In genomic region chr1:172482518-172483360, GRCm38 (mm10) we compare ENCODE assay signal across 8 mouse cellular contexts. TPM values are rescaled to one million over a fixed set of nuclear protein-coding genes. Genes with fewer than 3 reads are reported as not detected.
DNase-seq lines count a peak whose midpoint lies in the region; ATAC-seq and TF ChIP-seq lines count a peak whose summit lies in the region.

No protein-coding gene starts in this region.

- peaks cover 16% of the 10 kb centered on the region for H3K36me3 ChIP-seq in forebrain, embryonic 14.5 days (ENCODE audit: control insufficient read depth, insufficient read depth, low read length)
- H3K36me3 ChIP-seq in neural tube, embryonic 13.5 days, result 0 out of 2 replicates have a peak, but pooled peaks cover 4% of the 10 kb centered on the region

- DNase-seq in left cerebral cortex, adult 2 months (ENCODE audit: extremely low spot score in 1 of 2, low spot score in 2 of 2), result no peak
- no peak for DNase-seq in left cerebral cortex, postnatal 25 days (ENCODE audit: low spot score in 2 of 2)
- peak; percentile 53 for DNase-seq in forebrain, embryonic 14.5 days (ENCODE audit: low spot score)
- peak; percentile 64 for DNase-seq in kidney, postnatal 14 days
- no peak for DNase-seq in natural killer cell, adult 2 months (ENCODE audit: low spot score in 2 of 2)
- no peak for DNase-seq in left cerebral cortex, postnatal 36 days (ENCODE audit: low spot score in 2 of 2)

- no peaks in the 10 kb centered on the region for H3K9me3 ChIP-seq in forebrain, embryonic 14.5 days (replicated peaks; ENCODE audit: control insufficient read depth, low read length)
- no peaks in the 10 kb centered on the region for H3K9me3 ChIP-seq in neural tube, embryonic 13.5 days

- intact Hi-C loops in left cerebral cortex, adult 2 months (cut with DNase I), result no loop called here
- intact Hi-C loops in left cerebral cortex, postnatal 25 days (cut with DNase I), result no loop called here
- intact Hi-C loops in left cerebral cortex, postnatal 36 days (cut with DNase I), result no loop called here

- 1% methylated on average over 12 of the region's 12 CpGs for WGBS in forebrain, embryonic 14.5 days
- WGBS in neural tube, embryonic 13.5 days, result 2% methylated on average over 12 of the region's 12 CpGs

- ATAC-seq in forebrain, embryonic 14.5 days, result peak; percentile 6
- ATAC-seq in neural tube, embryonic 13.5 days (ENCODE audit: low read depth), result peak; percentile 19
- no peak for ATAC-seq in inflammation-experienced regulatory T-cells, adult 6 months

- peak overlapping the region; percentile 82 for H3K4me2 ChIP-seq in forebrain, embryonic 14.5 days (ENCODE audit: low read length)
- peak overlapping the region; percentile 80 for H3K4me2 ChIP-seq in neural tube, embryonic 13.5 days

- no peak for TF ChIP-seq CTCF in left cerebral cortex, adult 2 months (IDR thresholded peaks at IDR 0.05)

- H3K27me3 ChIP-seq in forebrain, embryonic 14.5 days (replicated peaks; ENCODE audit: control insufficient read depth, insufficient read depth, low read length), result no peaks in the 10 kb centered on the region
- H3K27me3 ChIP-seq in neural tube, embryonic 13.5 days, result peaks cover 4% of the 10 kb centered on the region; the same call in 1 of the 2 replicates

- H3K4me3 ChIP-seq in left cerebral cortex, adult 2 months, result peak overlapping the region; percentile 56
- H3K4me3 ChIP-seq in forebrain, embryonic 14.5 days (ENCODE audit: low read depth, low read length), result peak overlapping the region; percentile 73
- H3K4me3 ChIP-seq in neural tube, embryonic 13.5 days, result peak overlapping the region; percentile 57

- H3K27ac ChIP-seq in left cerebral cortex, adult 2 months, result no peak overlapping the region
- peak overlapping the region; percentile 71 for H3K27ac ChIP-seq in forebrain, embryonic 14.5 days (ENCODE audit: low read depth, low read length)
- H3K27ac ChIP-seq in neural tube, embryonic 13.5 days (replicated peaks), result peak overlapping the region; percentile 74

- H3K9ac ChIP-seq in forebrain, embryonic 14.5 days (ENCODE audit: low read length), result peak overlapping the region; percentile 79
- H3K9ac ChIP-seq in neural tube, embryonic 13.5 days, result peak overlapping the region; percentile 78

- peaks cover 47% of the 10 kb centered on the region for H3K4me1 ChIP-seq in forebrain, embryonic 14.5 days (ENCODE audit: control insufficient read depth, insufficient read depth, low read length)
- peaks cover 60% of the 10 kb centered on the region for H3K4me1 ChIP-seq in neural tube, embryonic 13.5 days (replicated peaks)

RNA-seq across cellular contexts. Expression of gene Igsf9, which starts 1.2 kb away (rescaled TPM):
- total RNA-seq in left cerebral cortex, adult 2 months (2021), result 10 to 100 TPM; 12.5 to 12.8 TPM
- 10 to 100 TPM in 1 of 2 experiments, 1 to 10 TPM in 1; 8.7 to 11.1 TPM for total RNA-seq in left cerebral cortex, postnatal 25 days (2021)
- 23.5 and 37.8 TPM in 2 replicates for polyA plus RNA-seq in forebrain, embryonic 14.5 days (2014; fragmentation: Nextera tagmentation; extraction: Ambion mirVana)
- 62.6 and 65.9 TPM in 2 replicates for polyA plus RNA-seq in neural tube, embryonic 13.5 days (2015; fragmentation: Nextera tagmentation; extraction: Ambion mirVana)
- polyA plus RNA-seq in inflammation-experienced regulatory T-cells, adult 6 months (2017; shearing (Covaris generic)), result 1 to 10 TPM in 1 of 3 experiments, under 1 TPM in 1, not detected in 1; 0.50 to 1.4 TPM
- 10 to 100 TPM in 1 of 2 experiments, 1 to 10 TPM in 1; 8.4 to 11.2 TPM for total RNA-seq in left cerebral cortex, postnatal 36 days (2021)

RNA-seq across cellular contexts. Expression of gene Slamf9, which starts 7.6 kb away (rescaled TPM):
- under 1 TPM; 0.70 to 0.79 TPM for total RNA-seq in left cerebral cortex, adult 2 months (2021)
- total RNA-seq in left cerebral cortex, postnatal 25 days (2021), result under 1 TPM; 0.41 to 0.46 TPM
- 0.16 and 0.34 TPM in 2 replicates for polyA plus RNA-seq in forebrain, embryonic 14.5 days (2014; fragmentation: Nextera tagmentation; extraction: Ambion mirVana)
- polyA plus RNA-seq in neural tube, embryonic 13.5 days (2015; fragmentation: Nextera tagmentation; extraction: Ambion mirVana), result 0.37 TPM in 1 of 2 replicates, not detected in the other
- polyA plus RNA-seq in inflammation-experienced regulatory T-cells, adult 6 months (2017; shearing (Covaris generic)), result under 1 TPM in 2 of 3 experiments, not detected in 1; 0.36 to 0.61 TPM
- under 1 TPM; 0.49 to 0.82 TPM for total RNA-seq in left cerebral cortex, postnatal 36 days (2021)

RNA-seq across cellular contexts. Expression of gene Tagln2, which starts 17.1 kb away (rescaled TPM):
- total RNA-seq in left cerebral cortex, adult 2 months (2021), result 10 to 100 TPM in 1 of 2 experiments, 1 to 10 TPM in 1; 9.3 to 12.4 TPM
- total RNA-seq in left cerebral cortex, postnatal 25 days (2021), result 10 to 100 TPM in 1 of 2 experiments, 1 to 10 TPM in 1; 10.0 to 10.8 TPM
- polyA plus RNA-seq in forebrain, embryonic 14.5 days (2014; fragmentation: Nextera tagmentation; extraction: Ambion mirVana), result 40.4 and 53.3 TPM in 2 replicates
- 160 and 187 TPM in 2 replicates for polyA plus RNA-seq in neural tube, embryonic 13.5 days (2015; fragmentation: Nextera tagmentation; extraction: Ambion mirVana)
- polyA plus RNA-seq in inflammation-experienced regulatory T-cells, adult 6 months (2017; shearing (Covaris generic)), result 100 to 1,000 TPM; 260 to 650 (median 280) TPM
- 10 to 100 TPM in 1 of 2 experiments, 1 to 10 TPM in 1; 10.0 to 11.6 TPM for total RNA-seq in left cerebral cortex, postnatal 36 days (2021)

RNA-seq across cellular contexts. Expression of gene Cfap45, which starts 37.9 kb away (rescaled TPM):
- 1 to 10 TPM; 4.5 to 5.2 TPM for total RNA-seq in left cerebral cortex, adult 2 months (2021)
- 1 to 10 TPM; 3.7 to 4.5 TPM for total RNA-seq in left cerebral cortex, postnatal 25 days (2021)
- 2.4 and 3.3 TPM in 2 replicates for polyA plus RNA-seq in forebrain, embryonic 14.5 days (2014; fragmentation: Nextera tagmentation; extraction: Ambion mirVana)
- 2.5 and 3.1 TPM in 2 replicates for polyA plus RNA-seq in neural tube, embryonic 13.5 days (2015; fragmentation: Nextera tagmentation; extraction: Ambion mirVana)
- polyA plus RNA-seq in inflammation-experienced regulatory T-cells, adult 6 months (2017; shearing (Covaris generic)), result 1 to 10 TPM in 2 of 3 experiments, under 1 TPM in 1; 0.43 to 1.5 (median 1.2) TPM
- total RNA-seq in left cerebral cortex, postnatal 36 days (2021), result 1 to 10 TPM; 3.4 to 4.0 TPM

Comparison
In these comparisons a context has a peak if more than half of its experiments do, and no peak if none do; other contexts are left out.
1. DNase-seq: peak in forebrain, embryonic 14.5 days (single experiment) and kidney, postnatal 14 days (single experiment); none in left cerebral cortex, adult 2 months (0 of 2), left cerebral cortex, postnatal 25 days (0 of 2), natural killer cell, adult 2 months (0 of 2) and left cerebral cortex, postnatal 36 days (0 of 2).
2. Peak in every context shown above with its lines, with median percentiles within 50 percentile points of each other: H3K4me3 ChIP-seq.